Mouse (Mus musculus): ENCODE results near the gene Ttc30b.

DNA sequence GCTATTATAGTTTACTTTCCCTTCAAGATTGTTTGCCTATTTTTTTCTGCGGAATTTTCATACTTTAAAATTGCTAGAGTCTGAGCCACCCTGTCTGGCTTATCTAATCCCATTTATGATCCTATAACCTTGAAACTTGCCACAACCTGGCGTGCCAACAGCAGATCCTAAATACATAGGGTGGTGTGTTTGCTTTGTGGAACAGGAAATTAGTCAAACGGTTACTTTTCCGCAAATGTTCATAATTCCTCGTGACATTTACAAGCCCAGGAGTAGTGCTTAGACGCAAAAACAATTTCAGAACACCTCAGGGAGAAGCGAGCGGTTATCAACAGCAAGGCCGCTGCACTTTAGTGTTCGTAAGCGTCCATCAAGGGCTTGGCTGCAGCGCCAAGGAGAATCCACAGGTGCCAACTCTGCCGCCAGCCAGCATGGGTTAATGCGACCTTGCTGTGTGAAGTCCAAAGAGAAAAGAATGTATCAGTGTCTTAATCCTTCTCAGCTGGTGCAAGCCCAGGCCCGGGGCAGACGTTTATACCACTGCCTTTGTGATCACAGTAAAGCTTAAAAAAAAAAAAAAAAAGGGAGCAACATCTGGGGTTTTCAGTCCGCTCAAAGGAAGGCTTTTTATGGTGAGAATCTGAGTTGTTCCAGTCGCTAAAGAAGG lies 20.9 kb upstream of the Ttc30b start:
- TF ChIP-seq EP300 (IDR thresholded peaks at IDR 0.05; ENCODE audit: low read depth) (no peak), CTCF (IDR thresholded peaks at IDR 0.05; ENCODE audit: low read depth) (no peak)
